Mouse (Mus musculus): Measurements from ENCODE around the gene Pip4k2c. TPM values are rescaled to one million over a fixed set of nuclear protein-coding genes. Genes with fewer than 3 reads are reported as not detected.
A peak's percentile ranks its signal among the peaks of the same experiment; 100 is the strongest.

The Pip4k2c gene
- 14.0 and 16.2 TPM in 2 replicates for polyA plus RNA-seq (2012; rRNA removed)

DNA sequence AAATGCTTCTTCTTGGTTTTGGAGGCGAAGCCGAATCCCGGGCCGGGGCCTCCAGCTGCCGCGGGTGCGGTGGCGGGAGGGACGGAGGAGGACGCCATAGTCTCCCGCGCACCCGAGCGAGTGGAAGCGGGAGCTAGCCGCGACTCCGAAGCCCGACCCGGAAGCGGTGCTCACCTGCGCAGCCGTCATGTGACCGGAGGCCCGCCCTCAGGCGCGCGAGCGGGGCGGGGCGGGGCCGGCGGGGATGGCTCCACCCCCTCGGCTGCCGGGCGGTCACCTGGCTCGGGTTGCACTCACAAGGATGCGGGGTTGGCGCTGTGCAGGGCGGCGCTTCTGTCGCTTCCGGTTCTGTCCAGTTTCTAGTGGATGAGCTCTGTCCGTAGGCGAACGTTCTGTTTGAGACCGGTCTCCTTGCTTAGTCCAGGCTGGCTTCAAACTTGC, at the start of gene Pip4k2c:
Gene Pip4k2c, minus strand, starts transcription at position 172 of the 441 bp plus-strand sequence.
- H3K4me3 ChIP-seq (ENCODE audit: control insufficient read depth, low read depth, low read length) = peak within 1 kb of the TSS; percentile 94
- no peaks in the 10 kb centered on the region for H3K36me3 ChIP-seq (ENCODE audit: control insufficient read depth, insufficient read depth, low read length)
- H3K4me1 ChIP-seq (ENCODE audit: control insufficient read depth, insufficient read depth, low read length) = peaks cover 6% of the 10 kb centered on the region
- peak within 1 kb of the TSS; percentile 69 for H3K27ac ChIP-seq (ENCODE audit: control insufficient read depth, insufficient read depth, low read depth, low read length)
- TF ChIP-seq CTCF (IDR thresholded peaks at IDR 0.05; ENCODE audit: control insufficient read depth, insufficient read depth, insufficient replicate concordance, low read depth, low read length) = no peak
- peak; percentile 88 for TF ChIP-seq POLR2A (IDR thresholded peaks at IDR 0.05; ENCODE audit: control insufficient read depth, low read depth, low read length)
- no peaks in the 10 kb centered on the region for H3K27me3 ChIP-seq (ENCODE audit: control insufficient read depth, insufficient read depth, low read length)

DNA sequence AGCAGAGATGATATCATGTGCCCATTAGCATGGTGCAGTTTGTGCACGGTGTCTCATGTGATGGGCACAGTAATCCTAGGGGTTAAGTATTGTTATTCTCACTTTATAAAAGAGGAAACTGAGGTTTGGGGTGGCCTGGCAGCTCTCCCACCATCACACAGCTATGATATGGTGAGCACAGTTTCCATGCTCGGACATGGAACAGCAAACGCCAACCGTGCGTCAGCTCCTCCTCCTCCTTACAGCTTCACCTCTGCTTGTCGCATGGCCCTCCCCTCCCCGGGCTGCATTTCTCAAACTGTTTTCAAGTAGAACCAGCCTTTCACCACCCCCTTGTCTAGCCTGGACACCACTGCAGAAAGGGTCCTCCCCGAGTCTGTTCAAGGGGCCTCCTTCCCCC, 47.1 kb upstream of the Pip4k2c start:
- Histone ChIP-seq H3K27ac (ENCODE audit: control insufficient read depth, insufficient read depth, low read depth, low read length) (no peak overlapping the region), H3K4me3 (ENCODE audit: control insufficient read depth, low read depth, low read length) (no peak overlapping the region), H3K36me3 (ENCODE audit: control insufficient read depth, insufficient read depth, low read length) (no peaks in the 10 kb centered on the region), H3K27me3 (ENCODE audit: control insufficient read depth, insufficient read depth, low read length) (no peaks in the 10 kb centered on the region; the same call in 1 of the 2 replicates), H3K4me1 (ENCODE audit: control insufficient read depth, insufficient read depth, low read length) (peaks cover 11% of the 10 kb centered on the region)
- TF ChIP-seq CTCF (IDR thresholded peaks at IDR 0.05; ENCODE audit: control insufficient read depth, insufficient read depth, insufficient replicate concordance, low read depth, low read length) (no peak), POLR2A (IDR thresholded peaks at IDR 0.05; ENCODE audit: control insufficient read depth, low read depth, low read length) (no peak)

DNA sequence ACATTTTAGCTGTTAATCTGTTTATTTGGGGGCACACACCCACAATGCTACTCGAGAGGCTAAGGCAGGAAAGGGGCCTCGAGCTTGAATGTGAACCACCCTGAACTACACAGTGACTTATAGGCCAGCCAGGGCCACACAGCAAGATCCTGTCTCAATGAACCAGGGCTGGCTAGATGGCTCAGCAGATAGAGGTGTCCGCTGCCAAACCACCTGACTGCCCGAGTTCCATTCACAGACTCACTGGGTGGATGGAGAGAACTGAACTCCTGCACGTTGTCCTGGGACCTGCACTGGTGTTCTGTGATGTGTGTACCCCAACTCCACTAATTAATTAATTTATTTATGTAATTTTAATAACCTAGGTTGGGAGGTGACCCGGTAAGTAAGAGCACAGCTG, 46.4 kb upstream of the Pip4k2c start:
- H3K4me3 ChIP-seq (ENCODE audit: control insufficient read depth, low read depth, low read length) = no peak overlapping the region
- H3K27ac ChIP-seq (ENCODE audit: control insufficient read depth, insufficient read depth, low read depth, low read length) = no peak overlapping the region

DNA sequence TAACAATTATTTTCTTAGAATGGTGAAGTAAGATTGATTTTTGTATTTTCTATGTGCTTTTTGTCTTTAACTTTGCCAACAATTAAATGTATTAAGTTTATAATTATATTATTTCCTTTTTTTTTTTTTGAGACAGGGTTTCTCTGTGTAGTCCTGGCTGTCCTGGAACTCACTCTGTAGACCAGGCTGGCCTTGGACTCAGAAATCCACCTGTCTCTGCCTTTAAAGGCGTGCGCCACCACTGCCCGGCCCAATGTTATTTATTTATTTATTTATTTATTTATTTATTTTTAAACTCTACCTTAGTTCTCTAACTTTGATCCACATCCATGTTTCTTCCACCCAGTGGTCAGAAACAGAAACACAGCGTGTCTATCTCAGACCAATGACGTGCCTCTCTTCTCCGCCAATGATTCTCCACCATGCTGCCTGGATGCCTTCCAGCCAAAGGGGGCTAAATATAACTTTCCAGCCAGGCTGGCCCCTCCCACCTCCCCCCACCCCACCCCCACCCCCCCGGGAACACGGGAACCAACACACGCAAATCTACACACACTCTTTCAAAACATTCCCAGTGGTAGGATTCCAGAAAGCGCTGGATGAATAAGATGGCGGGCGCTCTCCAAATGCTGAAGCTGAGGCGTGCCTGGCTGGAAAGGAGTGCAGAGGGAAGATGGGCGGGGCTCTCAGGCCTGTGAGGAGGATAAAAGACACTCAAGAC, 44.4 kb upstream of the Pip4k2c start:
- Histone ChIP-seq H3K36me3 (ENCODE audit: control insufficient read depth, insufficient read depth, low read length) (no peaks in the 10 kb centered on the region), H3K27me3 (ENCODE audit: control insufficient read depth, insufficient read depth, low read length) (no peaks in the 10 kb centered on the region), H3K4me3 (ENCODE audit: control insufficient read depth, low read depth, low read length) (no peak overlapping the region), H3K27ac (ENCODE audit: control insufficient read depth, insufficient read depth, low read depth, low read length) (no peak overlapping the region), H3K4me1 (ENCODE audit: control insufficient read depth, insufficient read depth, low read length) (no peaks in the 10 kb centered on the region)
- TF ChIP-seq POLR2A (IDR thresholded peaks at IDR 0.05; ENCODE audit: control insufficient read depth, low read depth, low read length) (no peak), CTCF (IDR thresholded peaks at IDR 0.05; ENCODE audit: control insufficient read depth, insufficient read depth, insufficient replicate concordance, low read depth, low read length) (no peak)

More for the DNA sequence above, 46.4 kb upstream of the Pip4k2c start:
- peaks cover 6% of the 10 kb centered on the region for H3K4me1 ChIP-seq (ENCODE audit: control insufficient read depth, insufficient read depth, low read length)
- TF ChIP-seq CTCF (IDR thresholded peaks at IDR 0.05; ENCODE audit: control insufficient read depth, insufficient read depth, insufficient replicate concordance, low read depth, low read length) (no peak), POLR2A (IDR thresholded peaks at IDR 0.05; ENCODE audit: control insufficient read depth, low read depth, low read length) (no peak)
- no peaks in the 10 kb centered on the region; the same call in 1 of the 2 replicates for H3K27me3 ChIP-seq (ENCODE audit: control insufficient read depth, insufficient read depth, low read length)
- H3K36me3 ChIP-seq (ENCODE audit: control insufficient read depth, insufficient read depth, low read length) = no peaks in the 10 kb centered on the region

DNA sequence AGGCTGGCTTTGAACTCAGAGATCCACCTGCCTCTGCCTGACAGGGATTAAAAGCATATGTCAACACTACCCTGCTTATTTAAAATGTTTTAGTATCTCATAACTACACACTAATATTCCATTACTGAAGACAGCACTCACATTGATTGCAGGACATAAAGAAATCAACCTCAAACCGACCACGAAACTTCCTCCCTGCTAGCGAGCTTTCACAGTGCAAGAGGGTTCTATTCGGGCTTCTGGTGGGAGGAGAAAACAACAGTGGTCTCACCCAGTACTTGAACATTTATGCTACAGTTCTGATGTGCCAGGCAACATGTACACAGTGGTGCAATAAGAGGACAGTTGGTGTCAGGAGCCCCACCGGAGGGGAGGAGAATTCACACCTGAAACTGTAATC, 39.4 kb upstream of the Pip4k2c start:
- H3K27ac ChIP-seq (ENCODE audit: control insufficient read depth, insufficient read depth, low read depth, low read length) = no peak overlapping the region
- H3K27me3 ChIP-seq (ENCODE audit: control insufficient read depth, insufficient read depth, low read length) = no peaks in the 10 kb centered on the region
- no peak overlapping the region for H3K4me3 ChIP-seq (ENCODE audit: control insufficient read depth, low read depth, low read length)
- TF ChIP-seq POLR2A (IDR thresholded peaks at IDR 0.05; ENCODE audit: control insufficient read depth, low read depth, low read length) = no peak
- no peak for TF ChIP-seq CTCF (IDR thresholded peaks at IDR 0.05; ENCODE audit: control insufficient read depth, insufficient read depth, insufficient replicate concordance, low read depth, low read length)
- no peaks in the 10 kb centered on the region for H3K4me1 ChIP-seq (ENCODE audit: control insufficient read depth, insufficient read depth, low read length)
- no peaks in the 10 kb centered on the region for H3K36me3 ChIP-seq (ENCODE audit: control insufficient read depth, insufficient read depth, low read length)

DNA sequence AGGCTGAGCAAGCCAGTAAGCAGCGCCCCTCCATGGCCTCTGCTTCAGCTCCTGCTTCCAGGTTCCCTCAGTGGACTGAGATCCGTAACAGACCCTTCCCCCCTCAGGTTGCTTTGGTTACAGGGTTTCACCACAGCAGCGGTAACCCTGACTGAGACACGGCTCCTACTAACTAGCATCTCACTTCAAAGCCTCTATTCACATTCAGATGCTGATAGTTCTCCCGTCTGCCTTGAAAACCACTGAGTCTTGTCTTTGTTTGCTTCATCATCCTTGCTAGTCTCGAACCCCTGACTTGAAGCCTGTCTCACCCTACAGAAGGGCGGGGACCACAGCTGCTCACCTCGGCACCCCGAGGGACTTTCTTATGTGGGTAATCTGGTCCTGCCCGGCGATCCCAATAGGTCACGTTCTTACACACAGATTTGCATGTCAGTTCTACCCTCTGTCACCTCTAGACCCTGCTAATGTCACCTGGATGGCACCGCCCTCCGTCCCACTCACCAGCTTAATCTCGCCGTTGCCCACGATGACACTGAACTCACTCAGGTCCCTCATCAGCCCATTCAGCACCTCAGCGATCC, 26.9 kb upstream of the Pip4k2c start:
- no peak overlapping the region for H3K4me3 ChIP-seq (ENCODE audit: control insufficient read depth, low read depth, low read length)
- no peaks in the 10 kb centered on the region for H3K27me3 ChIP-seq (ENCODE audit: control insufficient read depth, insufficient read depth, low read length)
- H3K27ac ChIP-seq (ENCODE audit: control insufficient read depth, insufficient read depth, low read depth, low read length) = no peak overlapping the region
- no peaks in the 10 kb centered on the region for H3K36me3 ChIP-seq (ENCODE audit: control insufficient read depth, insufficient read depth, low read length)
- no peaks in the 10 kb centered on the region for H3K4me1 ChIP-seq (ENCODE audit: control insufficient read depth, insufficient read depth, low read length)
- no peak for TF ChIP-seq CTCF (IDR thresholded peaks at IDR 0.05; ENCODE audit: control insufficient read depth, insufficient read depth, insufficient replicate concordance, low read depth, low read length)
- no peak for TF ChIP-seq POLR2A (IDR thresholded peaks at IDR 0.05; ENCODE audit: control insufficient read depth, low read depth, low read length)

DNA sequence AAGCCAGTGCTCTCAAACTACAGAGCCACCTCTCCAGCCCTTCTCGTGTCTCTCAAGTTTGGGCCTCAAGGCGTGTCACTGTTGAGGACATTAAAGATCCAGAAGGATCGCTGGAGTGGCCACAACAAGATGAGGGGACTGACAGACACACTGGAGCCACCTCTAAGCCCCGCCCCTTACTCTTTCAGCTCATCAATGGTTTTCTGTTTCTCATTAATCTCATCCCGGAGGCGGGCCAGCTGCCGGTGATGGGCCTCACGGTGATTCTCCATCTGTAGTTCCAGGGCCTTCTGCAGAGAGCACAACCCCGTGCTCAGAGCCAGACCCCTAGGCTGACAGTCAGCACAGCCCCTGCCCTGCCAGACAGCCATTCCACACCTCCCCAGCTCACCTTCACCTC, 25.2 kb upstream of the Pip4k2c start:
- no peaks in the 10 kb centered on the region; the same call in 1 of the 2 replicates for H3K4me1 ChIP-seq (ENCODE audit: control insufficient read depth, insufficient read depth, low read length)
- H3K27me3 ChIP-seq (ENCODE audit: control insufficient read depth, insufficient read depth, low read length) = no peaks in the 10 kb centered on the region
- H3K36me3 ChIP-seq (ENCODE audit: control insufficient read depth, insufficient read depth, low read length) = no peaks in the 10 kb centered on the region
- TF ChIP-seq POLR2A (IDR thresholded peaks at IDR 0.05; ENCODE audit: control insufficient read depth, low read depth, low read length) = no peak
- TF ChIP-seq CTCF (IDR thresholded peaks at IDR 0.05; ENCODE audit: control insufficient read depth, insufficient read depth, insufficient replicate concordance, low read depth, low read length) = no peak
- no peak overlapping the region for H3K4me3 ChIP-seq (ENCODE audit: control insufficient read depth, low read depth, low read length)
- no peak overlapping the region for H3K27ac ChIP-seq (ENCODE audit: control insufficient read depth, insufficient read depth, low read depth, low read length)

All from testis, adult 2 months (tissue).